Mouse (Mus musculus): ENCODE data around the gene Hist1h1c.
A peak's percentile ranks its signal among the peaks of the same experiment; 100 is the strongest.
"Not testable (repeated sequence)": the region's sequence is repeated elsewhere in the genome, so short reads cannot be mapped to it uniquely, and the experiment has no call there.

Hist1h1c gene

DNA sequence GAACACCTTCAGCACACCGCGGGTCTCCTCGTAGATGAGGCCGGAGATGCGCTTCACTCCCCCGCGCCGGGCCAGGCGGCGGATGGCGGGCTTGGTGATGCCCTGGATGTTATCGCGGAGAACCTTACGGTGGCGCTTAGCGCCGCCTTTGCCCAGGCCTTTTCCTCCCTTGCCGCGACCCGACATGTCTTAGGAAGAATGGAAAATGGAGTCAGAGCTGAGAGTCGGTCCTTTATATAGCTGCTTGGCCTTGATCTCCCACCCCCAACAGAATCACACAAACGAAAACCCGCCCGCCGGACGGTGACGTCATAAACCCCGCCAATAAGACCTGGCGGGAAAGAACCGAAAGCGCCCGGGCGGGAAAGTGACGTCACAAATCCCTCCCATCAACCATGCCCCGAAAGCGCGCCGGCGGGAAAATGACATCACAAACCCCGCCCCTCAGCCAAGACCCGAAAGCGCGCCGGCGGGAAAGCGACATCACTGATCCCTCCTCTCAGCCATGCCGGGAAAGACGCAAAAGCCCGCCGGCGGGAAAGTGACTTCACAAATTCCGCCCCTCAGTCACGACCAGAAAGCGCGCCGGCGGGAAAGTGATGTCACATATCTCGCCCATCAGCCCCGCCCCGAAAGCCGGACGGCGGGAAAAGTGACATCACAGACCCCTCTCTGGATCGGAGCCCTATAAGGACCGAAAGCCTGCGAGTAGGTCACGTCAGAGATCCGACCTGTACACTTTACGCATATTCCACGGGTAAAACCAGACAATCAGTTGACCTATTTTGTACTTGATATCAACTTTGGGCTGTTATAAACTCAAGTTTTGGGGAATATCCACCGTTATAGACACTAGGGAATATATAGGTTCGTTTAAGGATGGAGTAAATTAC is 22.6 kb downstream of the Hist1h1c start, which contains the start of gene Hist1h4a:
Gene Hist1h4a (minus strand): TSS at position 259 of the 893 bp plus-strand sequence.
- peak; percentile 98 for DNase-seq (ENCODE audit: low spot score)

DNA sequence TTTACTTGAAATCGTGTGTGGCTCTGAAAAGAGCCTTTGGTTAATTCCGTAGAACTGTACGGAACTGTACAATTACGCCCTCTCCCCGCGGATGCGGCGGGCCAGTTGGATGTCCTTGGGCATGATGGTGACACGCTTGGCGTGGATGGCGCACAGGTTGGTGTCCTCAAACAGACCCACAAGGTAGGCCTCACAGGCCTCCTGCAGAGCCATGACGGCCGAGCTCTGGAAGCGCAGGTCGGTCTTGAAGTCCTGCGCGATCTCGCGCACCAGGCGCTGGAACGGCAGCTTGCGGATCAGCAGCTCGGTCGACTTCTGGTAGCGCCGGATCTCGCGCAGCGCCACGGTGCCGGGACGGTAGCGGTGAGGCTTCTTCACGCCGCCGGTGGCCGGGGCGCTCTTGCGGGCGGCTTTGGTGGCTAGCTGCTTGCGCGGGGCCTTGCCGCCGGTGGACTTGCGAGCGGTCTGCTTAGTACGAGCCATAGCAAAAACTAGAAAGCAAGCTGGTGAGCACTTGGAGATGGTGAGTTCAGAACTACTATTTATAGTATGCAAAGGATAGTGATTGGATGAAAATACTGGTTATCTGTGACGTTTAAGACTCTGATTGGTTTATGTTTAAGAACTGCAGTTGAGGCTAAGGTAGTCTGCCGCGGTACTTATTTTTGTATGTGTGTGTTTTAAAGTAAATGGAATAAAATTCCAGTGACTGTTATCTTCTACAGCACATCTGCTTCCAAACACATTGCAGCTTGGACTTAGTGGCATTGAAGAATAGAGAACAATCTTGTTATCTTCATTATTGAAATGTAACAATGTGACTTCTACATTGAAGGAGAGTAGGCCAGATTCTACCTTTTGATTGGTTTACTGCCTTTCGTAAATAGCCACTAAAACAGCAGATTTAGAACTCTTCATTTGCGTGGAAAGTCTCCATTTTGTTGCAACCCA is 23.5 kb downstream of the Hist1h1c start, which contains the start of gene Hist1h3a:
Gene Hist1h3a (minus strand): TSS at position 516 of the 951 bp plus-strand sequence.
- DNase-seq (ENCODE audit: low spot score): peak; percentile 87

DNA sequence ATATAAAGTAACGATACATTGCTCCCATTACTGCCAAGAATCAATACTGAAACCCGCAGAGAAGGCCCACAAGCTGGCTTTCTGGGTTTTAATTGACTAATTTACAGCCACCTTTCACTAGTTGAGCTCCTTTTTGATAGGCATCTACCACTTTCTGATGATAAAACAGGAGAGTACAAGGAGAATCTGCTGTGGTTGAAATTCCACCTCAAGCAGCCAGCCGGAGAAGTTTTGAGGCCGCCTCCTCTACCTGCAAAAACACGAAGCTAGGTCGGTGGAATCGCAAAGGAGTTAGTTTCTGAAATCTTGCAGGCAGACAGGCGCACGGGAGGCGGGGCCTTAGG is 24.6 kb downstream of the Hist1h1c start:
- DNase-seq (ENCODE audit: low spot score): no peak

DNA sequence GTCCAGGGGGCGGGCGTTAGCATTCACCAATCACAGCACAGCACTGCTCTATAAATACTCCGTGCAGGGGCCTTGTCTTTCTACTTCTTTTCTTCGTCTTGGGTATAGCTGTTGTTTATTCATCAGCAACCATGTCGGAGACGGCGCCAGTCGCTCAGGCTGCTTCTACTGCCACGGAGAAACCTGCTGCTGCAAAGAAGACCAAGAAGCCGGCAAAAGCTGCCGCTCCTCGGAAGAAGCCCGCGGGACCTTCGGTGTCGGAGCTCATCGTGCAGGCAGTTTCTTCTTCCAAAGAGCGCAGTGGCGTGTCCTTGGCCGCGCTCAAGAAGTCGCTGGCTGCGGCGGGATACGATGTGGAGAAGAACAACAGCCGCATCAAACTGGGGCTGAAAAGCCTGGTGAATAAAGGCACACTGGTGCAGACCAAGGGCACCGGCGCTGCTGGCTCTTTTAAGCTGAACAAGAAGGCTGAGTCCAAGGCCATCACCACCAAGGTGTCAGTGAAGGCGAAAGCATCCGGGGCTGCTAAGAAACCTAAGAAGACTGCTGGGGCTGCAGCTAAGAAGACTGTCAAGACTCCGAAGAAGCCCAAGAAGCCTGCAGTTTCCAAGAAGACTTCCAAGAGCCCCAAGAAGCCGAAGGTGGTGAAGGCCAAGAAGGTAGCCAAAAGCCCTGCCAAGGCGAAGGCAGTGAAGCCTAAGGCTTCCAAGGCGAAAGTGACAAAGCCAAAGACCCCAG is 25.1 kb downstream of the Hist1h1c start, which contains the start of gene Hist1h1a:
Gene Hist1h1a (plus strand): TSS at position 81 of the 738 bp plus-strand sequence.
- peak; percentile 94 for DNase-seq (ENCODE audit: low spot score)

DNA sequence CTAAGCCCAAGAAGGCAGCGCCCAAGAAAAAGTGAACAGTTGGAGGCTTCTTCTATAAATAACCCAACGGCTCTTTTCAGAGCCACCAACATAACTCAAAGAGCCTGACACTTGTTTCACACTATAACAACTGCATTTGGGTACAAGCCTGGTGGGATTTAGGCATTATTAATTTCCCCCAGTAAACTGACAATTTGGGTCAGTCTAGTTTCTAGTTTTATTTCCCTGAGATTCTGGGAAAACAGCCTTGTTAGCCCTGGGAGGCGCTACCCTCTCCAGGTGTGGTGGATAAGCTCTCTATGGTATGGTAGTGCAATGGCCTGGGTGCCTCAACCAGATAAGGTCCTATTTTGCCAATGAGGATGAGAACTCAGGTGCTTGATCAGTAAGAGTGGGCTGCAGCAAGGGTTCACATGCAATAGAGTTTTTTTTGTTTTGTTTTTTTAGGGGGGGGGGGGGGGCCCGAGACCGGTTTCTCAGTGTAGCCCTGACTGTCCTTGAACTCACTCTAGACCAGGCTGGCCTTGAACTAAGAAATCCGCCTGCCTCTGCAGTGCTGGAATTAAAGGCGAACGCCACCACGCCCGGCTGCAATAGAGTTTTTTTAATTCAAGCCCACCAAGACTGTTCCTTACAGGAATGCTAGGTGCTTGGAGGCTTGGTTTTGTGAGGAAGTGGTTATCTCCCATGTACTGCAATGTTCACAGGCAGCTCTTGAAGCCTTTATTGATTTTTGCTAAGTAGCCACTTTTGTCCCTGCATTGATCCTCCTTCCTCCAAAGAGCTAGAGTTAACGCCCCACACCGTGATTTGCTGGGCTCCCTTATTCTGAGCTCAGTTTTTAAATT is 25.9 kb downstream of the Hist1h1c start:
- DNase-seq (ENCODE audit: low spot score): peak; percentile 58

DNA sequence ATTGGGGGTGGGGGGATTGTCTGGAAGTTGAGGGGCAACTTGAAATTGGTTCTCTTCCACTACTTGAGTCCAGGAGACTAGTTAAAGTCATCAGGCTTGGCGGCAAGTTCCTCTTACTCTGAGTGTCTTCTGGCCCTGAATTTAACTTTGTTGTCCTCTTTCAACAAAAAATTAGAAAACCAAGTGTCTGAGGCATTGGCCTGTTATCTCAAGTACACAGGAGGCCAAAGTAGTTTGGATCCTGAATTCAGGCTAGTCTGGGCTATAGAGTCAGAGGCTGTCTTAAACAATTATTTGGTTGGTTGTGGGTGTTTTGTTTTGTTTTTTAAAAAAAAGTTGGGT is 26.5 kb downstream of the Hist1h1c start:
- DNase-seq (ENCODE audit: low spot score): no peak

DNA sequence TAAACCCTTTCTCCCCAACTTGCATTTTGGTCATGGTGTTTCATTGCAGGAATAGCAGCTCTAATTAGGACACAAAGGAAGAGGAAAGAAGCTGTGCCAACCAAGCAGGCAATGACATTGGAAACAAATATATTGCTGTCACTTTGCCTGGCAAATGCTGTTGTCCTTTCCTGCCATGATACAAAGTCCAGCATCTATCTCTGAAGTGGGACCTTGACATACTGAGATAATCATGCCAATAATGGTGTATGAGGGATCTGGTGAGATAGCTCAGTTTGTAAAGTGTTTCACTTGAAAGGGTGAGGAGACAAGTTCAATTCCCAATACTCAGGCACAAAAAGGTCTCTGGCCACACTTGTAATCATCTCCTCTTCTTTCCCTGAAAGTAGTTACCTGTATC is 28.2 kb downstream of the Hist1h1c start:
- DNase-seq (ENCODE audit: low spot score): no peak

DNA sequence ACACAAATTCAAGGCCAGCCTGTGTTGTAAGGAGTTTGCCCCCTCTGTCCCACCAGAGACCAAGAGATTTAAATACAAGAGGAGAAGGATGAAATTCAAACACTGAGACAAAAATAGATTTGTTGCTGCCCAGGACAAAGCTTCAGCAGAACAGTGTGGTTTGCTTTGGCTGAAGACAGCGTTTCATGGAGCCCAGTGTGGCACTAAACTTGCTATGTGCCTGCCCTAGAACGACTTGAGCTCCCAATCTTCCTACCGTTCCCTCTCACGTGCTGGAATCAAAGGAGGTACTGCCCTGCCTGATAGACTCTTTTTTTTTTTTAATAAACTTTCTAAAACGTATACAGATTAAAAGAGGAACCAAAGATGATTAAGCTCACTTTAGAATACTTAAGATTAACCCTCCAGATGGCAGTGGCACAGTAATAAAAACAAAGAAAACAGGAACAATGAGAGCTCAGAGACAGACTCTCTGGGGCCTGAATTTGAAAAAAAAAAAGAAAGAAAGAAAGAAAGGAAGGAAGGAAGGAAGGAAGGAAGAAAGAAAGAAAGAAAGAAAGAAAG is 30.3 kb downstream of the Hist1h1c start:
- DNase-seq (ENCODE audit: low spot score): no peak

DNA sequence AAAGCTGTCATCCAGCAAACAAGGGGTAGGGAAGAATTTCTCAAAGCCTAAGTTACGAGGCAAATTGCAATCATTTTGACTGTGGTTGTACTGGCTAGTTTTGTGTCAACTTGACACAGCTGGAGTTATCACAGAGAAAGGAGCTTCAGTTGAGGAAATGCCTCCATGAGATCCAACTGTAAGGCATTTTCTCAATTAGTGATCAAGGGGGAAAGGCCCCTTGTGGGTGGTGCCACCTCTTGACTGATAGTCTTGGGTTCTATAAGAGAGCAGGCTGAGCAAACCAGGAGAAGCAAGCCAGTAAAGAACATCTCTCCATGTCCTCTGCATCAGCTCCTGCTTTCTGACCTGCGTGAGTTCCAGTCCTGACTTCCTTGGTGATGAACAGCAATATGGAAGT is 31.0 kb downstream of the Hist1h1c start, which contains the start of gene Trim38:
Gene Trim38 (plus strand): TSS at position 301 of the 400 bp plus-strand sequence.
- not testable (repeated sequence) for DNase-seq (ENCODE audit: low spot score)

DNA sequence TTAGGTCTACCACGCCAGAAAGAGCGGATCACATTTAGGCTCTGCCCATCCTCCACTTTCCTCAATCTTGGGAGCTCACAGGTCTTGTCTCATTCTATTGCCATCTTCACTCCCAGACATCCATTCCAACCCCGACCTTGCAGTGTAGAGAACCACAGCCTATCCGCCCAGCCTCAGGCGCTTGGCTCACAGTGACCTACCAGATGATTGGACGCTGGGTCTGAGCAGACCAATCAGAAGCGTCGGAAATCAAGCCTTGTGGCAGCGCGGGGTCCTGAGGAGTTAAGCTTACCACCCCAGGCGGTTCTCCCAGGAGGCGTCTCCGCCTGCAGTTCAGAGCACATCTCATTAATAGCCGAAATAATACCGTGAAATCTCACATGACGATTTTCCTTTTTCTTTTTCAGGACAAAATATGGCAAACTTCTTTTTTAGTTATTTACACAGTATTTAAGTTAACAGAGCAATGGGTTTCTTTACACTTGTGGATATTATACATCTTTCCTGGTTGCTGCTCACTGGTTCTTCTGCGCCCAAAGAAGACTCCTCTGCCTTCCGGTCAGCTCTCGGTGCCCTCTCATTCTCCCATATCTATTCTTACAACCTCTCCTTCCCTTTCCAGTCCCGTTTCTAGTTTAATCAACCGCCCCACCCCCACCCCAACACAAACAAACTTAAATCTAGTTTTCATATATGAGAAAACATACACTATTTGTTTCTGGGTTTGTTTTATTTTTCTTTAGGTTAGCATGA is 34.1 kb downstream of the Hist1h1c start:
- peak; percentile 90 for DNase-seq (ENCODE audit: low spot score)

DNA sequence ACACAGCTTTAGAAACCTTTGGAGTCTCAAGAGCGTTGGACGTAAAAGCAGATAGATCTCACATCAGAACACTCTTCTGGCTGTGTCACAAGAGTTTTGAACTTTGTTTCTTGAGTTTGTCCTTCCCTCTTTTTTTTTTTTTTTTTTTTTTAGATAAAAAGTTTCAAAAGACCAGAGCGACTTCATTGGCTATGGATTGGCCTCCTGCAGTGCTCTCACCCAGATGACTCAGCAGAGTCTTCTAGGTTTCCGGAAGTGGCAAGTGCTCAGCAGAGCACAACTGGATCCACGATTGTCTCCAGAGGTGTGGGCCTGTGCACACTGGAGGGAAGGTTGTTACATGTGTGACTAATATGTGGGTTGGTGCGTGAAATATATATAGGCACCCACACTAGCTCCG is 39.7 kb downstream of the Hist1h1c start:
- no peak for DNase-seq (ENCODE audit: low spot score)

DNA sequence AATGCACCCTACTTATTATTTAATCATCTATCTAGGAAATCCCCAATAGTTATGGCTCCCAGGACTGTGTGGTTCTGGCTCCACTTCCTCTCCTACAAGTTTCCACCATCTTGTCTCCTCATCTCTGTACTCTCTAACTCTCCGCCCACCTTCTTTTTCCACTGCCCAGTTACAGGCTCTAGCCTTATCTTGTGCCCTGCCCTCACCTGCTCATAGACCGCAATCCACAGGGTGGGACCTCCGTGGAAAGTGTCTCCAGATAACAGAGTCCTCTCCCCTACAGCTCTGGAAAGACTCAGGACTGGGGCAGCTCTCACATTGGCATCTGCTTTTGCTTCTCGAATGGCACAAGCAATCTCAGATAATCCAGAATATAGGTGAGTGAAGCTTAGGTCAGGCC is 40.4 kb downstream of the Hist1h1c start:
- DNase-seq (ENCODE audit: low spot score): no peak

Data from testis, postnatal 14 days (tissue).